Mouse (Mus musculus): ENCODE results near the gene Atp6v1e2. TPM values are rescaled to one million over a fixed set of nuclear protein-coding genes. Genes with fewer than 3 reads are reported as not detected.

Gene Atp6v1e2
- polyA plus RNA-seq, 1 experiment from 2014 or later = not detected

GRCm38 (mm10) chr17:86917048-86917447 is 30.6 kb downstream of the Atp6v1e2 start, which contains the start of gene Tmem247:
Tmem247 (plus strand) TSS chr17:86917348.
- Histone ChIP-seq H3K4me3 (ENCODE audit: low read depth, low read length) (no peak within 1 kb of the TSS), H3K9ac (ENCODE audit: low read length) (no peak within 1 kb of the TSS), H3K36me3 (ENCODE audit: control insufficient read depth, insufficient read depth, low read length) (no peaks in the 10 kb centered on the region), H3K27ac (ENCODE audit: low read depth, low read length) (no peak within 1 kb of the TSS), H3K4me2 (ENCODE audit: low read depth) (no peak within 1 kb of the TSS), H3K4me1 (ENCODE audit: control insufficient read depth, insufficient read depth, low read length) (no peaks in the 10 kb centered on the region), H3K27me3 (ENCODE audit: control insufficient read depth, insufficient read depth, low read length) (no peaks in the 10 kb centered on the region), H3K9me3 (ENCODE audit: control insufficient read depth, low read length) (no peaks in the 10 kb centered on the region)
- 90% methylated on average over 10 of the region's 10 CpGs for WGBS
- DNase-seq (ENCODE audit: low spot score) (no peak), ATAC-seq (ENCODE audit: insufficient read depth, low FRiP score, low TSS enrichment) (no peak)

GRCm38 (mm10) chr17:86915540-86915939 is 32.2 kb downstream of the Atp6v1e2 start:
- Histone ChIP-seq H3K9me3 (ENCODE audit: control insufficient read depth, low read length) (no peaks in the 10 kb centered on the region), H3K27ac (ENCODE audit: low read depth, low read length) (no peak overlapping the region), H3K27me3 (ENCODE audit: control insufficient read depth, insufficient read depth, low read length) (no peaks in the 10 kb centered on the region), H3K4me3 (ENCODE audit: low read depth, low read length) (no peak overlapping the region), H3K4me1 (ENCODE audit: control insufficient read depth, insufficient read depth, low read length) (no peaks in the 10 kb centered on the region), H3K9ac (ENCODE audit: low read length) (no peak overlapping the region), H3K36me3 (ENCODE audit: control insufficient read depth, insufficient read depth, low read length) (no peaks in the 10 kb centered on the region), H3K4me2 (ENCODE audit: low read depth) (no peak overlapping the region)
- ATAC-seq (ENCODE audit: insufficient read depth, low FRiP score, low TSS enrichment) = no peak
- no peak for DNase-seq (ENCODE audit: low spot score)
- WGBS = 76% methylated on average over 4 of the region's 4 CpGs

- H3K36me3 ChIP-seq (ENCODE audit: control insufficient read depth, insufficient read depth, low read length) = no peaks in the 10 kb centered on the region
Measured at GRCm38 (mm10) chr17:86913003-86913607, 34.6 kb downstream of the Atp6v1e2 start.

GRCm38 (mm10) chr17:86911261-86911660 is 36.4 kb downstream of the Atp6v1e2 start:
- Histone ChIP-seq H3K27ac (ENCODE audit: low read depth, low read length) (no peak overlapping the region), H3K4me2 (ENCODE audit: low read depth) (no peak overlapping the region), H3K9me3 (ENCODE audit: control insufficient read depth, low read length) (no peaks in the 10 kb centered on the region), H3K27me3 (ENCODE audit: control insufficient read depth, insufficient read depth, low read length) (no peaks in the 10 kb centered on the region), H3K36me3 (ENCODE audit: control insufficient read depth, insufficient read depth, low read length) (no peaks in the 10 kb centered on the region), H3K4me3 (ENCODE audit: low read depth, low read length) (no peak overlapping the region), H3K9ac (ENCODE audit: low read length) (no peak overlapping the region), H3K4me1 (ENCODE audit: control insufficient read depth, insufficient read depth, low read length) (no peaks in the 10 kb centered on the region)
- DNase-seq (ENCODE audit: low spot score) (no peak), ATAC-seq (ENCODE audit: insufficient read depth, low FRiP score, low TSS enrichment) (no peak)
- 74% methylated on average over 5 of the region's 5 CpGs for WGBS

More at GRCm38 (mm10) chr17:86913003-86913607, 34.6 kb downstream of the Atp6v1e2 start:
- DNase-seq (ENCODE audit: low spot score) = no peak
- Histone ChIP-seq H3K4me1 (ENCODE audit: control insufficient read depth, insufficient read depth, low read length) (no peaks in the 10 kb centered on the region), H3K27me3 (ENCODE audit: control insufficient read depth, insufficient read depth, low read length) (no peaks in the 10 kb centered on the region), H3K27ac (ENCODE audit: low read depth, low read length) (no peak overlapping the region), H3K4me2 (ENCODE audit: low read depth) (no peak overlapping the region), H3K9me3 (ENCODE audit: control insufficient read depth, low read length) (no peaks in the 10 kb centered on the region), H3K9ac (ENCODE audit: low read length) (no peak overlapping the region), H3K4me3 (ENCODE audit: low read depth, low read length) (no peak overlapping the region)
- no peak for ATAC-seq (ENCODE audit: insufficient read depth, low FRiP score, low TSS enrichment)
- 84% methylated on average over 7 of the region's 7 CpGs for WGBS

- 84% methylated on average over 14 of the region's 14 CpGs for WGBS
- Histone ChIP-seq H3K36me3 (ENCODE audit: control insufficient read depth, insufficient read depth, low read length) (no peaks in the 10 kb centered on the region), H3K4me1 (ENCODE audit: control insufficient read depth, insufficient read depth, low read length) (peaks cover 6% of the 10 kb centered on the region; the same call in 1 of the 2 replicates), H3K27ac (ENCODE audit: low read depth, low read length) (no peak overlapping the region), H3K4me3 (ENCODE audit: low read depth, low read length) (no peak overlapping the region), H3K27me3 (ENCODE audit: control insufficient read depth, insufficient read depth, low read length) (no peaks in the 10 kb centered on the region), H3K9ac (ENCODE audit: low read length) (no peak overlapping the region), H3K4me2 (ENCODE audit: low read depth) (no peak overlapping the region), H3K9me3 (ENCODE audit: control insufficient read depth, low read length) (no peaks in the 10 kb centered on the region)
- ATAC-seq (ENCODE audit: insufficient read depth, low FRiP score, low TSS enrichment) = no peak
- peak; percentile 47 for DNase-seq (ENCODE audit: low spot score)
Measured at GRCm38 (mm10) chr17:86909733-86910495, 37.8 kb downstream of the Atp6v1e2 start.

- 75% methylated on average over 8 of the region's 8 CpGs for WGBS
- H3K4me3 ChIP-seq (ENCODE audit: low read depth, low read length) = no peak overlapping the region
- H3K9ac ChIP-seq (ENCODE audit: low read length) = no peak overlapping the region
- no peaks in the 10 kb centered on the region for H3K36me3 ChIP-seq (ENCODE audit: control insufficient read depth, insufficient read depth, low read length)
- H3K27ac ChIP-seq (ENCODE audit: low read depth, low read length) = no peak overlapping the region
- H3K9me3 ChIP-seq (ENCODE audit: control insufficient read depth, low read length) = no peaks in the 10 kb centered on the region
- H3K4me2 ChIP-seq (ENCODE audit: low read depth) = no peak overlapping the region
- no peaks in the 10 kb centered on the region for H3K27me3 ChIP-seq (ENCODE audit: control insufficient read depth, insufficient read depth, low read length)
- no peak for DNase-seq (ENCODE audit: low spot score)
- peaks cover 13% of the 10 kb centered on the region for H3K4me1 ChIP-seq (ENCODE audit: control insufficient read depth, insufficient read depth, low read length)
- ATAC-seq (ENCODE audit: insufficient read depth, low FRiP score, low TSS enrichment) = no peak
Measured at GRCm38 (mm10) chr17:86908316-86908715, 39.4 kb downstream of the Atp6v1e2 start.

- DNase-seq (ENCODE audit: low spot score) = no peak
- 89% methylated on average over 3 of the region's 3 CpGs for WGBS
- no peaks in the 10 kb centered on the region for H3K36me3 ChIP-seq (ENCODE audit: control insufficient read depth, insufficient read depth, low read length)
Measured at GRCm38 (mm10) chr17:86907092-86907491, 40.6 kb downstream of the Atp6v1e2 start.

GRCm38 (mm10) chr17:86906601-86907000 is 41.1 kb downstream of the Atp6v1e2 start:
- H3K36me3 ChIP-seq (ENCODE audit: control insufficient read depth, insufficient read depth, low read length) = no peaks in the 10 kb centered on the region
- DNase-seq (ENCODE audit: low spot score) = no peak
- no peak overlapping the region for H3K9ac ChIP-seq (ENCODE audit: low read length)
- WGBS = 31% methylated on average over 6 of the region's 6 CpGs
- H3K4me2 ChIP-seq (ENCODE audit: low read depth) = no peak overlapping the region
- no peak overlapping the region for H3K27ac ChIP-seq (ENCODE audit: low read depth, low read length)
- H3K4me3 ChIP-seq (ENCODE audit: low read depth, low read length) = no peak overlapping the region
- H3K9me3 ChIP-seq (ENCODE audit: control insufficient read depth, low read length) = no peaks in the 10 kb centered on the region
- ATAC-seq (ENCODE audit: insufficient read depth, low FRiP score, low TSS enrichment) = no peak
- H3K4me1 ChIP-seq (ENCODE audit: control insufficient read depth, insufficient read depth, low read length) = peaks cover 16% of the 10 kb centered on the region
- no peaks in the 10 kb centered on the region for H3K27me3 ChIP-seq (ENCODE audit: control insufficient read depth, insufficient read depth, low read length)

More at GRCm38 (mm10) chr17:86907092-86907491, 40.6 kb downstream of the Atp6v1e2 start:
- H3K9me3 ChIP-seq (ENCODE audit: control insufficient read depth, low read length) = no peaks in the 10 kb centered on the region
- H3K4me3 ChIP-seq (ENCODE audit: low read depth, low read length) = no peak overlapping the region
- H3K27ac ChIP-seq (ENCODE audit: low read depth, low read length) = no peak overlapping the region
- H3K4me2 ChIP-seq (ENCODE audit: low read depth) = no peak overlapping the region
- ATAC-seq (ENCODE audit: insufficient read depth, low FRiP score, low TSS enrichment) = no peak
- peaks cover 16% of the 10 kb centered on the region for H3K4me1 ChIP-seq (ENCODE audit: control insufficient read depth, insufficient read depth, low read length)
- H3K27me3 ChIP-seq (ENCODE audit: control insufficient read depth, insufficient read depth, low read length) = no peaks in the 10 kb centered on the region
- H3K9ac ChIP-seq (ENCODE audit: low read length) = no peak overlapping the region

- H3K9me3 ChIP-seq (ENCODE audit: control insufficient read depth, low read length) = no peaks in the 10 kb centered on the region
- no peak overlapping the region for H3K9ac ChIP-seq (ENCODE audit: low read length)
- no peak overlapping the region for H3K27ac ChIP-seq (ENCODE audit: low read depth, low read length)
- ATAC-seq (ENCODE audit: insufficient read depth, low FRiP score, low TSS enrichment) (peak; percentile 7; the same call in 1 of the 2 replicates), DNase-seq (ENCODE audit: low spot score) (peak; percentile 84)
- peak overlapping the region; percentile 17; the same call in 1 of the 2 replicates for H3K4me2 ChIP-seq (ENCODE audit: low read depth)
- no peak overlapping the region for H3K4me3 ChIP-seq (ENCODE audit: low read depth, low read length)
- 3% methylated on average over 9 of the region's 9 CpGs for WGBS
- no peaks in the 10 kb centered on the region for H3K27me3 ChIP-seq (ENCODE audit: control insufficient read depth, insufficient read depth, low read length)
- H3K36me3 ChIP-seq (ENCODE audit: control insufficient read depth, insufficient read depth, low read length) = no peaks in the 10 kb centered on the region
- peaks cover 16% of the 10 kb centered on the region for H3K4me1 ChIP-seq (ENCODE audit: control insufficient read depth, insufficient read depth, low read length)
Measured at GRCm38 (mm10) chr17:86906136-86906461, 41.6 kb downstream of the Atp6v1e2 start.

Data from neural tube, embryonic 11.5 days (tissue).